Mouse (Mus musculus) midbrain, embryonic 11.5 days (tissue): ENCODE measurements around the gene Pqbp1. TPM values are rescaled to one million over a fixed set of nuclear protein-coding genes. Genes with fewer than 3 reads are reported as not detected.

Experiments used
- ATAC-seq: fragments of 200-750 bp; cut with Nextera tagmentation; 2 replicates; pipeline ENCODE4 v1.8.0; 2017; ENCODE audit warnings: moderate TSS enrichment, moderate library complexity; ENCODE audit not compliant: low FRiP score
- DNase-seq: peaks from one replicate; pipeline ENCODE4 v3.0.0; 2015; ENCODE audit warnings: low spot score; ENCODE audit errors: missing footprints
- H3K27ac ChIP-seq: fragments of 300-500 bp; sonication (generic); 2 replicates; pipeline ENCODE4 v1.5.1; 2014; ENCODE audit warnings: low read depth, low read length
- H3K27me3 ChIP-seq: fragments of 300-500 bp; sonication (generic); 2 replicates; pipeline ENCODE4 v1.6.1; 2014; ENCODE audit warnings: mild to moderate bottlenecking, low read length, moderate library complexity, mixed read lengths; ENCODE audit not compliant: control insufficient read depth, insufficient read depth
- H3K36me3 ChIP-seq: fragments of 300-500 bp; sonication (generic); 2 replicates; pipeline ENCODE4 v1.6.1; 2014; ENCODE audit warnings: mild to moderate bottlenecking, low read length, moderate library complexity, mixed read lengths; ENCODE audit not compliant: control insufficient read depth, insufficient read depth
- H3K4me1 ChIP-seq: fragments of 300-500 bp; sonication (generic); 2 replicates; pipeline ENCODE4 v1.6.1; 2014; ENCODE audit warnings: low read length; ENCODE audit not compliant: control insufficient read depth, insufficient read depth
- H3K4me2 ChIP-seq: fragments of 300-500 bp; sonication (generic); 2 replicates; pipeline ENCODE4 v1.6.1; 2014; ENCODE audit warnings: mild to moderate bottlenecking, moderate library complexity
- H3K4me3 ChIP-seq: fragments of 300-500 bp; sonication (generic); 2 replicates; pipeline ENCODE4 v1.5.1; 2014; ENCODE audit warnings: low read depth, low read length
- H3K9ac ChIP-seq: fragments of 300-500 bp; sonication (generic); 2 replicates; pipeline ENCODE4 v1.6.1; 2014; ENCODE audit warnings: low read length
- H3K9me3 ChIP-seq: fragments of 300-500 bp; sonication (generic); 2 replicates; pipeline ENCODE4 v1.6.1; 2016; ENCODE audit warnings: low read length; ENCODE audit not compliant: control insufficient read depth
- WGBS: fragments of 180-500 bp; shearing (Covaris S2); extraction: QIAGEN DNeasy Blood & Tissue Kit; methylation state at CpG from one replicate; pipeline ENCODE4 v1.1.7; 2014; 5-methylcytosine and 5-hydroxymethylcytosine counted together
- polyA plus RNA-seq: library from polyadenylated mRNA; unstranded; fragments of >200 nt; fragmentation: Nextera tagmentation; extraction: Ambion mirVana; gene quantifications from 2 replicates; pipeline ENCODE4 v1.2.1, GENCODE M21; 2014

The Pqbp1 gene
- polyA plus RNA-seq, 1 experiment from 2014 or later: 143 TPM

GRCm38 (mm10) chrX:7898211-7898610 lies 858 bp downstream of the Pqbp1 start:
- ATAC-seq (no peak), DNase-seq (no peak)
- 46% methylated on average over 11 of the region's 13 CpGs for WGBS
- H3K4me2 ChIP-seq: peak overlapping the region; percentile 49
- peak overlapping the region; percentile 66 for H3K9ac ChIP-seq
- no peaks in the 10 kb centered on the region; the same call in 1 of the 2 replicates for H3K4me1 ChIP-seq
- H3K36me3 ChIP-seq: 0 out of 2 replicates have a peak, but pooled peaks cover 3% of the 10 kb centered on the region
- H3K27ac ChIP-seq: no peak overlapping the region
- peak overlapping the region; percentile 52 for H3K4me3 ChIP-seq
- H3K9me3 ChIP-seq: no peaks in the 10 kb centered on the region
- H3K27me3 ChIP-seq: no peaks in the 10 kb centered on the region

- peaks cover 5% of the 10 kb centered on the region; the same call in 1 of the 2 replicates for H3K4me1 ChIP-seq
- peak within 1 kb of the TSS; percentile 50 for H3K4me3 ChIP-seq
- ATAC-seq (peak; percentile 88), DNase-seq (peak; percentile 94)
- H3K27me3 ChIP-seq: no peaks in the 10 kb centered on the region
- peak within 1 kb of the TSS; percentile 56 for H3K4me2 ChIP-seq
- peak within 1 kb of the TSS; percentile 37 for H3K9ac ChIP-seq
- WGBS: 18% methylated on average over 47 of the region's 49 CpGs
- H3K9me3 ChIP-seq: no peaks in the 10 kb centered on the region
- H3K27ac ChIP-seq: peak within 1 kb of the TSS; percentile 59; the same call in 1 of the 2 replicates
- H3K36me3 ChIP-seq: no peaks in the 10 kb centered on the region
Observed at GRCm38 (mm10) chrX:7883841-7884567, 15.1 kb downstream of the Pqbp1 start, which contains the start of gene Slc35a2. Gene Slc35a2 (plus strand): TSS chrX:7884028.

- Histone ChIP-seq H3K4me2 (peak overlapping the region; percentile 82), H3K27me3 (no peaks in the 10 kb centered on the region), H3K4me3 (peak overlapping the region; percentile 42), H3K9me3 (no peaks in the 10 kb centered on the region), H3K4me1 (peaks cover 7% of the 10 kb centered on the region; the same call in 1 of the 2 replicates), H3K9ac (no peak overlapping the region), H3K36me3 (no peaks in the 10 kb centered on the region), H3K27ac (no peak overlapping the region)
- ATAC-seq: peak; percentile 73
- DNase-seq: peak; percentile 91
- WGBS: 8% methylated on average over 11 of the region's 11 CpGs
Observed at GRCm38 (mm10) chrX:7879819-7880218, 19.2 kb downstream of the Pqbp1 start.

- no peaks in the 10 kb centered on the region for H3K27me3 ChIP-seq
- WGBS: 22% methylated on average over 21 of the region's 21 CpGs
Observed at GRCm38 (mm10) chrX:7878495-7878894, 20.6 kb downstream of the Pqbp1 start.

GRCm38 (mm10) chrX:7878007-7878419 lies 21.1 kb downstream of the Pqbp1 start, which contains the start of gene Pim2:
Gene Pim2 (plus strand): TSS chrX:7878262.
- 11% methylated on average over 35 of the region's 38 CpGs for WGBS
- no peaks in the 10 kb centered on the region for H3K9me3 ChIP-seq
- ATAC-seq: peak; percentile 87

More at GRCm38 (mm10) chrX:7878495-7878894, 20.6 kb downstream of the Pqbp1 start:
- peak overlapping the region; percentile 82 for H3K4me2 ChIP-seq
- no peaks in the 10 kb centered on the region for H3K36me3 ChIP-seq
- H3K9me3 ChIP-seq: no peaks in the 10 kb centered on the region
- peak overlapping the region; percentile 50; the same call in 1 of the 2 replicates for H3K9ac ChIP-seq
- no peak overlapping the region for H3K27ac ChIP-seq
- ATAC-seq (peak; percentile 54; the same call in 1 of the 2 replicates), DNase-seq (no peak)
- peak overlapping the region; percentile 42 for H3K4me3 ChIP-seq
- H3K4me1 ChIP-seq: peaks cover 7% of the 10 kb centered on the region; the same call in 1 of the 2 replicates

GRCm38 (mm10) chrX:7869826-7870225 lies 29.2 kb downstream of the Pqbp1 start:
- no peak overlapping the region for H3K4me2 ChIP-seq
- no peak for DNase-seq
- H3K4me1 ChIP-seq: peaks cover 3% of the 10 kb centered on the region; the same call in 1 of the 2 replicates
- no peaks in the 10 kb centered on the region for H3K27me3 ChIP-seq
- no peaks in the 10 kb centered on the region for H3K9me3 ChIP-seq
- H3K27ac ChIP-seq: no peak overlapping the region
- ATAC-seq: 0 out of 2 replicates have a peak, but pooled peaks have one; percentile 44
- no peak overlapping the region for H3K9ac ChIP-seq
- WGBS: 23% methylated on average over 3 of the region's 3 CpGs
- H3K36me3 ChIP-seq: no peaks in the 10 kb centered on the region
- no peak overlapping the region for H3K4me3 ChIP-seq

More at GRCm38 (mm10) chrX:7878007-7878419, 21.1 kb downstream of the Pqbp1 start, which contains the start of gene Pim2:
- Histone ChIP-seq H3K27me3 (no peaks in the 10 kb centered on the region), H3K4me1 (peaks cover 7% of the 10 kb centered on the region; the same call in 1 of the 2 replicates), H3K36me3 (no peaks in the 10 kb centered on the region), H3K9ac (peak within 1 kb of the TSS; percentile 50; the same call in 1 of the 2 replicates), H3K4me3 (peak within 1 kb of the TSS; percentile 42), H3K4me2 (peak within 1 kb of the TSS; percentile 82), H3K27ac (no peak within 1 kb of the TSS)
- DNase-seq: peak; percentile 94

- WGBS: 43% methylated on average over 2 of the region's 2 CpGs
- no peak overlapping the region for H3K27ac ChIP-seq
- ATAC-seq: no peak
Observed at GRCm38 (mm10) chrX:7868506-7868905, 30.6 kb downstream of the Pqbp1 start.

GRCm38 (mm10) chrX:7867141-7867540 lies 31.9 kb downstream of the Pqbp1 start:
- peaks cover 3% of the 10 kb centered on the region; the same call in 1 of the 2 replicates for H3K4me1 ChIP-seq
- DNase-seq (no peak), ATAC-seq (no peak)
- no peak overlapping the region for H3K4me2 ChIP-seq
- H3K27ac ChIP-seq: no peak overlapping the region
- H3K4me3 ChIP-seq: no peak overlapping the region
- no peaks in the 10 kb centered on the region for H3K27me3 ChIP-seq
- H3K36me3 ChIP-seq: no peaks in the 10 kb centered on the region
- H3K9ac ChIP-seq: no peak overlapping the region
- H3K9me3 ChIP-seq: no peaks in the 10 kb centered on the region
- 90% methylated on average over 1 of the region's 1 CpGs for WGBS

More at GRCm38 (mm10) chrX:7868506-7868905, 30.6 kb downstream of the Pqbp1 start:
- Histone ChIP-seq H3K4me1 (peaks cover 3% of the 10 kb centered on the region; the same call in 1 of the 2 replicates), H3K27me3 (no peaks in the 10 kb centered on the region), H3K4me2 (no peak overlapping the region), H3K9me3 (no peaks in the 10 kb centered on the region), H3K9ac (no peak overlapping the region), H3K36me3 (no peaks in the 10 kb centered on the region), H3K4me3 (no peak overlapping the region)
- no peak for DNase-seq

GRCm38 (mm10) chrX:7865786-7866185 lies 33.3 kb downstream of the Pqbp1 start:
- no peaks in the 10 kb centered on the region for H3K9me3 ChIP-seq
- ATAC-seq (no peak), DNase-seq (no peak)
- no peak overlapping the region for H3K9ac ChIP-seq
- no peaks in the 10 kb centered on the region for H3K36me3 ChIP-seq
- no peaks in the 10 kb centered on the region for H3K27me3 ChIP-seq
- peaks cover 3% of the 10 kb centered on the region; the same call in 1 of the 2 replicates for H3K4me1 ChIP-seq
- H3K4me3 ChIP-seq: no peak overlapping the region
- 85% methylated on average over 2 of the region's 2 CpGs for WGBS
- H3K4me2 ChIP-seq: no peak overlapping the region
- H3K27ac ChIP-seq: no peak overlapping the region
